Mouse (Mus musculus) C2C12 (cell line): ENCODE data around the gene Fyb2.

Source experiments
- CEBPB ChIP-seq: IDR thresholded peaks from one replicate; pipeline ENCODE4 v1.6.1; 2011; ENCODE audit warnings: low read depth, mild to moderate bottlenecking, control low read depth, moderate library complexity
- CTCF ChIP-seq: IDR thresholded peaks from one replicate; pipeline ENCODE4 v1.5.1; 2011; ENCODE audit not compliant: control insufficient read depth, insufficient read depth, insufficient read length
- MYOD1 ChIP-seq: IDR thresholded peaks from one replicate; pipeline ENCODE4 v1.6.1; 2011; ENCODE audit warnings: low read depth; ENCODE audit not compliant: control insufficient read depth, insufficient read length
- MYOG ChIP-seq: IDR thresholded peaks from one replicate; pipeline ENCODE4 v1.6.1; 2011; ENCODE audit not compliant: control insufficient read depth, insufficient read length; ENCODE audit errors: extremely low read depth
- USF1 ChIP-seq: IDR thresholded peaks from one replicate; pipeline ENCODE4 v1.6.1; 2011; ENCODE audit warnings: low read depth, mild to moderate bottlenecking, control low read depth, moderate library complexity

DNA sequence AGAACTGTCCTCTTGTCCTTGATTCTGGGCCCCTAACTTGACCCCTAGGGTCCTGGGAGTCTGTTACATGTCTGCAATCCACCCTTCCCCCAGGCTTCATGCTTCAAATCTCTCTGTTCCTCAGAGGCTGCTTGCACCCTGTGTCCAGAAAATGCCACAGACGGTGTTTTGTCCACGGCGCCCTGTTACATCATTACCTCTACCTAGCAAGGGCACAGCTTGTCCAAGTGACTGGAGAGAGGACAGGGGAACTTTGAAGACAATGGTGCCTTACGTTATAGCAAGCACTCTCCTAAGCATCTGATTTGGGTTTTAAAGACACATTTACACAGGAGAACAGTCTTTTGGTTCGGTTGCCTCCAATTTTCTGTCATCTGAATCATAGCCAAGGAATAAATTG is 19.7 kb upstream of the Fyb2 start:
- no peak for TF ChIP-seq CTCF
- TF ChIP-seq CEBPB, result no peak
- TF ChIP-seq USF1, result no peak
- TF ChIP-seq MYOG, result no peak
- no peak for TF ChIP-seq MYOD1
